Mouse (Mus musculus) MEL (cell line): ENCODE measurements around the gene Hnf1a. TPM values are rescaled to one million over a fixed set of nuclear protein-coding genes. Genes with fewer than 3 reads are reported as not detected.
A peak's percentile ranks its signal among the peaks of the same experiment; 100 is the strongest.

Source experiments
- DNase-seq: peaks from one replicate; pipeline ENCODE4 v3.0.0; 2011; ENCODE audit warnings: low read depth, low spot score
- H3K27ac ChIP-seq: 2 replicates; pipeline ENCODE4 v1.5.1; 2012; ENCODE audit warnings: low read depth, mild to moderate bottlenecking, control low read depth, low read length, moderate library complexity; ENCODE audit not compliant: control insufficient read depth
- H3K27me3 ChIP-seq, 2 experiments: fragments of 150-350 bp in 1 of 2; sonication (generic) in 1 of 2; 2 replicates each; pipeline ENCODE4 v1.6.1; 2012; ENCODE audit warnings: low read length in 2 of 2, mild to moderate bottlenecking in 2 of 2, improper control_type of control experiment in 1 of 2, moderate library complexity in 1 of 2; ENCODE audit not compliant: insufficient read depth in 2 of 2, control insufficient read depth in 1 of 2
- H3K36me3 ChIP-seq, 2 experiments: 2 replicates each; pipeline ENCODE4 v1.6.1; 2012 to 2014; ENCODE audit warnings: low read length in 2 of 2, improper control_type of control experiment in 1 of 2, inconsistent platforms in 1 of 2, mild to moderate bottlenecking in 1 of 2; ENCODE audit not compliant: insufficient read depth in 2 of 2, control insufficient read depth in 1 of 2
- H3K4me1 ChIP-seq, 2 experiments: fragments of 150-350 bp in 1 of 2; sonication (generic) in 1 of 2; 2 replicates each; pipeline ENCODE4 v1.6.1; 2012; ENCODE audit warnings: low read length in 2 of 2, improper control_type of control experiment in 1 of 2, mild to moderate bottlenecking in 1 of 2; ENCODE audit not compliant: insufficient read depth in 2 of 2, control insufficient read depth in 1 of 2
- H3K4me3 ChIP-seq, 2 experiments: fragments of 150-350 bp in 1 of 2; sonication (generic) in 1 of 2; 2 replicates each; pipeline ENCODE4 v1.5.1; 2012; ENCODE audit warnings: low read depth in 2 of 2, low read length in 2 of 2, mild to moderate bottlenecking in 2 of 2, moderate library complexity in 2 of 2, control low read depth in 1 of 2, improper control_type of control experiment in 1 of 2; ENCODE audit not compliant: control insufficient read depth in 1 of 2, insufficient read depth in 1 of 2
- H3K79me2 ChIP-seq: 2 replicates; pipeline ENCODE4 v1.6.1; 2012; ENCODE audit warnings: mild to moderate bottlenecking, low read length, moderate library complexity; ENCODE audit not compliant: control insufficient read depth, poor library complexity, insufficient read depth
- H3K9ac ChIP-seq: 2 replicates; pipeline ENCODE4 v1.6.1; 2012; ENCODE audit warnings: low read depth, mild to moderate bottlenecking, control low read depth, low read length, moderate library complexity; ENCODE audit not compliant: control insufficient read depth, poor library complexity, severe bottlenecking
- H3K9me3 ChIP-seq: fragments of 150-350 bp; sonication (generic); replicated peaks from 2 replicates; pipeline ENCODE4 v1.6.1; 2012; ENCODE audit warnings: mild to moderate bottlenecking, low read length, improper control_type of control experiment, moderate library complexity; ENCODE audit not compliant: insufficient read depth
- CHD1 ChIP-seq: IDR thresholded peaks from 2 replicates; pipeline ENCODE4 v1.6.1; 2012; ENCODE audit warnings: low read depth, mild to moderate bottlenecking, inconsistent platforms, low read length, improper control_type of control experiment
- CTCF ChIP-seq, 3 experiments: IDR thresholded peaks in 2 of 3; conservative IDR thresholded peaks in 1 of 3; 2 replicates each; pipeline ENCODE4 v1.5.1; 2011 to 2012; ENCODE audit warnings: low read length in 3 of 3, low read depth in 2 of 3, mild to moderate bottlenecking in 2 of 3, improper control_type of control experiment in 1 of 3, inconsistent platforms in 1 of 3, mixed read lengths in 1 of 3, moderate library complexity in 1 of 3; ENCODE audit not compliant: control insufficient read depth in 1 of 3, insufficient read depth in 1 of 3, poor library complexity in 1 of 3, severe bottlenecking in 1 of 3
- ELF1 ChIP-seq: IDR thresholded peaks from 2 replicates; pipeline ENCODE4 v1.6.1; 2014; ENCODE audit warnings: low read depth, mild to moderate bottlenecking, inconsistent platforms, low read length, improper control_type of control experiment, moderate library complexity
- EP300 ChIP-seq, 2 experiments: IDR thresholded peaks; 2 replicates each; pipeline ENCODE4 v1.6.1; 2011; ENCODE audit warnings: improper control_type of control experiment in 2 of 2, low read length in 2 of 2, low read depth in 1 of 2, mild to moderate bottlenecking in 1 of 2
- GABPA ChIP-seq: IDR thresholded peaks from 2 replicates; pipeline ENCODE4 v1.6.1; 2012; ENCODE audit warnings: low read depth, mild to moderate bottlenecking, inconsistent platforms, low read length, improper control_type of control experiment, moderate library complexity
- GATA1 ChIP-seq: IDR thresholded peaks from 2 replicates; pipeline ENCODE4 v1.6.1; 2011; ENCODE audit warnings: low read depth, low read length, improper control_type of control experiment
- HCFC1 ChIP-seq: IDR thresholded peaks from 2 replicates; pipeline ENCODE4 v1.6.1; 2012; ENCODE audit warnings: low read depth, mild to moderate bottlenecking, inconsistent platforms, low read length, improper control_type of control experiment, moderate library complexity
- JUND ChIP-seq: IDR thresholded peaks from 2 replicates; pipeline ENCODE4 v1.6.1; 2011; ENCODE audit warnings: low read depth, mild to moderate bottlenecking, improper control_type of control experiment, low read length
- KAT2A ChIP-seq: conservative IDR thresholded peaks from 2 replicates; pipeline ENCODE4 v1.6.1; 2012; ENCODE audit warnings: low read depth, low read length, improper control_type of control experiment, inconsistent platforms
- MAFK ChIP-seq: IDR thresholded peaks from 2 replicates; pipeline ENCODE4 v1.6.1; 2011; ENCODE audit warnings: low read depth, mild to moderate bottlenecking, low read length, improper control_type of control experiment, borderline replicate concordance
- MAX ChIP-seq: IDR thresholded peaks from 2 replicates; pipeline ENCODE4 v1.6.1; 2011; ENCODE audit warnings: low read length, improper control_type of control experiment
- MAZ ChIP-seq: IDR thresholded peaks from 2 replicates; pipeline ENCODE4 v1.6.1; 2012; ENCODE audit warnings: low read depth, mild to moderate bottlenecking, inconsistent platforms, low read length, improper control_type of control experiment
- MEF2A ChIP-seq: IDR thresholded peaks from 2 replicates; pipeline ENCODE4 v1.6.1; 2014; ENCODE audit warnings: low read depth, mild to moderate bottlenecking, inconsistent platforms, low read length, improper control_type of control experiment; ENCODE audit not compliant: poor library complexity, insufficient replicate concordance, severe bottlenecking; ENCODE audit errors: extremely low read depth
- MXI1 ChIP-seq: IDR thresholded peaks from 2 replicates; pipeline ENCODE4 v1.6.1; 2011; ENCODE audit warnings: mild to moderate bottlenecking, low read depth, low read length, improper control_type of control experiment
- MYB ChIP-seq: IDR thresholded peaks from 2 replicates; pipeline ENCODE4 v1.6.1; 2011; ENCODE audit warnings: mild to moderate bottlenecking, low read depth, low read length, improper control_type of control experiment
- MYC ChIP-seq: IDR thresholded peaks from 2 replicates; pipeline ENCODE4 v1.6.1; 2011; ENCODE audit warnings: low read depth, mild to moderate bottlenecking, low read length, improper control_type of control experiment, moderate library complexity
- NELFE ChIP-seq: IDR thresholded peaks from 2 replicates; pipeline ENCODE4 v1.6.1; 2011; ENCODE audit warnings: low read depth, low read length, improper control_type of control experiment
- NRF1 ChIP-seq: IDR thresholded peaks from 2 replicates; pipeline ENCODE4 v1.6.1; 2014; ENCODE audit warnings: low read depth, mild to moderate bottlenecking, inconsistent platforms, low read length, improper control_type of control experiment, moderate library complexity; ENCODE audit not compliant: poor library complexity, insufficient read depth, severe bottlenecking
- POLR2A ChIP-seq, 2 experiments: IDR thresholded peaks; 2 replicates each; pipeline ENCODE4 v1.6.1; 2011 to 2012; ENCODE audit warnings: low read length in 2 of 2, mild to moderate bottlenecking in 2 of 2, control low read depth in 1 of 2, improper control_type of control experiment in 1 of 2, low read depth in 1 of 2, moderate library complexity in 1 of 2; ENCODE audit not compliant: control insufficient read depth in 1 of 2, insufficient read depth in 1 of 2, poor library complexity in 1 of 2
- POLR2AphosphoS2 ChIP-seq: IDR thresholded peaks from 2 replicates; pipeline ENCODE4 v1.6.1; 2011; ENCODE audit warnings: low read length, improper control_type of control experiment
- POLR2AphosphoS5 ChIP-seq: IDR thresholded peaks from 2 replicates; pipeline ENCODE4 v1.6.1; 2012; ENCODE audit warnings: low read depth, borderline replicate concordance, mild to moderate bottlenecking, inconsistent platforms, low read length, moderate library complexity, mixed read lengths
- RAD21 ChIP-seq: IDR thresholded peaks from 2 replicates; pipeline ENCODE4 v1.6.1; 2011; ENCODE audit warnings: mild to moderate bottlenecking, low read depth, low read length, improper control_type of control experiment
- RCOR1 ChIP-seq: IDR thresholded peaks from 2 replicates; pipeline ENCODE4 v1.6.1; 2012; ENCODE audit warnings: low read depth, mild to moderate bottlenecking, inconsistent platforms, low read length, improper control_type of control experiment
- SIN3A ChIP-seq: IDR thresholded peaks from 2 replicates; pipeline ENCODE4 v1.6.1; 2012; ENCODE audit warnings: low read length, improper control_type of control experiment, inconsistent platforms
- TAL1 ChIP-seq: IDR thresholded peaks from 2 replicates; pipeline ENCODE4 v1.6.1; 2012; ENCODE audit warnings: mild to moderate bottlenecking, inconsistent platforms, low read length, moderate library complexity, mixed read lengths
- TBP ChIP-seq: IDR thresholded peaks from 2 replicates; pipeline ENCODE4 v1.8.0; 2011; ENCODE audit warnings: low read depth, low read length, improper control_type of control experiment
- TCF12 ChIP-seq: IDR thresholded peaks from 2 replicates; pipeline ENCODE4 v1.6.1; 2014; ENCODE audit warnings: low read depth, mild to moderate bottlenecking, inconsistent platforms, low read length, improper control_type of control experiment, moderate library complexity
- UBTF ChIP-seq: IDR thresholded peaks from 2 replicates; pipeline ENCODE4 v1.6.1; 2012; ENCODE audit warnings: low read depth, mild to moderate bottlenecking, inconsistent platforms, low read length, improper control_type of control experiment, moderate library complexity, borderline replicate concordance; ENCODE audit not compliant: insufficient read depth
- USF1 ChIP-seq: IDR thresholded peaks from 2 replicates; pipeline ENCODE4 v1.6.1; 2014; ENCODE audit warnings: low read depth, mild to moderate bottlenecking, inconsistent platforms, low read length, improper control_type of control experiment, moderate library complexity
- USF2 ChIP-seq, 2 experiments: IDR thresholded peaks; 2 replicates each; pipeline ENCODE4 v1.6.1; 2011 to 2012; ENCODE audit warnings: improper control_type of control experiment in 2 of 2, low read length in 2 of 2, borderline replicate concordance in 1 of 2, inconsistent platforms in 1 of 2, low read depth in 1 of 2, mild to moderate bottlenecking in 1 of 2; ENCODE audit not compliant: insufficient read depth in 1 of 2
- ZKSCAN1 ChIP-seq: IDR thresholded peaks from 2 replicates; pipeline ENCODE4 v1.6.1; 2012; ENCODE audit warnings: low read depth, mild to moderate bottlenecking, inconsistent platforms, low read length, improper control_type of control experiment, moderate library complexity
- ZMIZ1 ChIP-seq: IDR thresholded peaks from 2 replicates; pipeline ENCODE4 v1.6.1; 2012; ENCODE audit warnings: low read depth, mild to moderate bottlenecking, inconsistent platforms, low read length, improper control_type of control experiment, moderate library complexity
- ZNF384 ChIP-seq: IDR thresholded peaks from 2 replicates; pipeline ENCODE4 v1.6.1; 2012; ENCODE audit warnings: low read depth, mild to moderate bottlenecking, inconsistent platforms, low read length, improper control_type of control experiment
- polyA plus RNA-seq, 2 experiments: library from polyadenylated mRNA; stranded (reverse) in 1 of 2; unstranded in 1 of 2; fragments of >175 nt in 1 of 2; fragments of >200 nt in 1 of 2; gene quantifications; 2 replicates each; pipeline versions ENCODE4 v1.2.1 to v1.2.4; 2012; ENCODE audit warnings: low replicate concordance in 2 of 2, low read depth in 1 of 2; ENCODE audit not compliant: insufficient read length in 2 of 2, insufficient read depth in 1 of 2, missing spikeins in 1 of 2
- total RNA-seq: library from RNA; depleted of rRNA; stranded (reverse); fragments of 300-350 nt; gene quantifications from 2 replicates; pipeline ENCODE4 v1.2.3, GENCODE M21; 2012

The Hnf1a gene
- total and polyA plus RNA-seq, 3 experiments, result 0.08 to 0.28 TPM; not detected in 1

DNA sequence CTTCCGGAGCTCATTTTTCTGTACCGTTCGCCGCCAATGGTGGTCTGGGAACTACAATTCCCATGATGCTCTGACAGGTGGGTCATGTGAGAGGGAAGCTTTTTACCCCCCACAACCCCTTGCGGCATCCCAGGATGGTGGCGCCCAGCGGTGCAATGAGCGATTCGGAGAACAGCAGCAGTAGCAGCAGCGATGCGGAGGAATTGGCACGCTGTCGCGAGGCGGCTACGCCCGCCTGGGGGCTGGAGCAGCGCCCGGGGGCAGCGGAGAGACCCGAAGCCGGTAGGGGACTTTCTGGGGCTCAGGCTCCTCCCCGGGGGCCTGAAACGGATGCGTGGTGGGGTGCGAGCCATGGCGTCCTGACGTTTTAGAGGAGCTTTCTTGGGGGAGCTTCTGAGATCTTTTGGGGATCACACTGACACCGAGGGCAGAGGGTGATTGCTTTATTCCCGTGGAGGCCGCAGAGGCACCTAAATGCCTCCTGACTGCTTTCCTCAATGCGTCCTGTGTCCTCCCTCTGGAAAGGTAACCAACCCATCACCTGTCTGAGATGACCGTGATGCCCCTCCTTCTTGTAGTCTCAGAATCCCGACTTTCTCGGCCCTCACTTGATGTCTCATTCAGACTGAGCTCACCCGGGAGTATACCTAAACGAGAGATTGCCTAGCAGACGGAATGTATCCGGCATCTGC, 28.7 kb downstream of the Hnf1a start, which contains the start of gene 2210016L21Rik:
2210016L21Rik (plus strand) TSS at position 85 of the 692 bp plus-strand sequence.
- Histone ChIP-seq H3K36me3 (peaks cover 0 to 6% of the 10 kb centered on the region in 2 experiments; a peak in 2 of 4 replicates), H3K9me3 (no peaks in the 10 kb centered on the region), H3K79me2 (peaks cover 6% of the 10 kb centered on the region), H3K4me1 (no peaks in the 10 kb centered on the region; a peak in 2 of 4 replicates), H3K27me3 (no peaks in the 10 kb centered on the region), H3K9ac (peak within 1 kb of the TSS; percentile 93), H3K27ac (peak within 1 kb of the TSS; percentile 72), H3K4me3 (peak within 1 kb of the TSS; percentile 80 to 99)
- TF ChIP-seq POLR2AphosphoS5, result no peak
- no peak for TF ChIP-seq GABPA
- no peak for TF ChIP-seq UBTF
- TF ChIP-seq SIN3A, result peak; percentile 93
- peak; percentile 64 for TF ChIP-seq MXI1
- peak; percentile 90 for TF ChIP-seq KAT2A
- no peak for TF ChIP-seq RAD21
- peak; percentile 69 for TF ChIP-seq ELF1
- TF ChIP-seq MAZ, result peak; percentile 35; the same call in 1 of the 2 replicates
- TF ChIP-seq ZNF384, result no peak
- TF ChIP-seq ZMIZ1, result 0 out of 2 replicates have a peak, but pooled peaks have one; percentile 26
- no peak for TF ChIP-seq MEF2A
- peak; percentile 79 for TF ChIP-seq NELFE
- peak; percentile 99 for TF ChIP-seq HCFC1
- no peak for TF ChIP-seq MAFK
- TF ChIP-seq TBP, result peak; percentile 87
- TF ChIP-seq POLR2AphosphoS2, result peak; percentile 47; the same call in 1 of the 2 replicates
- TF ChIP-seq JUND, result no peak
- no peak for TF ChIP-seq EP300 (IDR thresholded peaks at IDR 0.05; ENCODE audit: low read depth in 1 of 2, low read length in 2 of 2)
- peak; percentile 98 for TF ChIP-seq USF1
- TF ChIP-seq MYB, result no peak
- no peak for TF ChIP-seq GATA1
- peak; percentile 78 to 89 for TF ChIP-seq POLR2A (IDR thresholded peaks at IDR 0.05; ENCODE audit: control insufficient read depth in 1 of 2, insufficient read depth in 1 of 2, low read depth in 1 of 2, low read length in 2 of 2, poor library complexity in 1 of 2)
- TF ChIP-seq ZKSCAN1, result no peak
- 0 out of 2 replicates have a peak, but pooled peaks have one; percentile 17 for TF ChIP-seq NRF1
- no peak for TF ChIP-seq RCOR1
- 0 out of 6 replicates have a peak, but pooled peaks of 1 of the 3 experiments have one; percentile 3 for TF ChIP-seq CTCF (IDR thresholded peaks at IDR 0.05 in 2 of 3, conservative IDR thresholded peaks at IDR 0.05 in 1 of 3; ENCODE audit: control insufficient read depth in 1 of 3, insufficient read depth in 1 of 3, low read depth in 2 of 3, low read length in 3 of 3, poor library complexity in 1 of 3, severe bottlenecking in 1 of 3)
- TF ChIP-seq MAX, result peak; percentile 60
- peak; percentile 49 to 85; a peak in 3 of 4 replicates for TF ChIP-seq USF2 (IDR thresholded peaks at IDR 0.05; ENCODE audit: borderline replicate concordance in 1 of 2, insufficient read depth in 1 of 2, low read depth in 1 of 2, low read length in 2 of 2)
- peak; percentile 77 for TF ChIP-seq TCF12
- TF ChIP-seq MYC, result 0 out of 2 replicates have a peak, but pooled peaks have one; percentile 49
- TF ChIP-seq CHD1, result no peak
- no peak for TF ChIP-seq TAL1
- peak; percentile 94 for DNase-seq
